Mouse (Mus musculus): ENCODE data around the gene Sirt5. TPM values are rescaled to one million over a fixed set of nuclear protein-coding genes. Genes with fewer than 3 reads are reported as not detected.

Sirt5 gene
- polyA plus RNA-seq (2015; fragmentation: Nextera tagmentation; extraction: Ambion mirVana), result 30.6 and 33.4 TPM in 2 replicates

GRCm38 (mm10) chr13:43364985-43365824 is at the start of gene Sirt5:
Gene Sirt5, plus strand, starts transcription at chr13:43365496.
- WGBS, result 16% methylated on average over 42 of the region's 42 CpGs

GRCm38 (mm10) chr13:43317411-43317810 is 47.9 kb upstream of the Sirt5 start:
- 83% methylated on average over 5 of the region's 5 CpGs for WGBS
- H3K4me1 ChIP-seq (replicated peaks), result no peaks in the 10 kb centered on the region

More at GRCm38 (mm10) chr13:43364985-43365824, at the start of gene Sirt5:
- H3K27me3 ChIP-seq, result no peaks in the 10 kb centered on the region
- peak within 1 kb of the TSS; percentile 78 for H3K9ac ChIP-seq
- peak within 1 kb of the TSS; percentile 79 for H3K4me2 ChIP-seq
- ATAC-seq (ENCODE audit: low read depth), result peak; percentile 94
- peak within 1 kb of the TSS; percentile 61 for H3K4me3 ChIP-seq
- no peaks in the 10 kb centered on the region for H3K9me3 ChIP-seq
- peaks cover 16% of the 10 kb centered on the region for H3K4me1 ChIP-seq (replicated peaks)
- H3K27ac ChIP-seq (replicated peaks), result peak within 1 kb of the TSS; percentile 71
- no peaks in the 10 kb centered on the region for H3K36me3 ChIP-seq

GRCm38 (mm10) chr13:43319396-43319795 is 45.9 kb upstream of the Sirt5 start:
- Histone ChIP-seq H3K36me3 (no peaks in the 10 kb centered on the region), H3K4me1 (replicated peaks) (no peaks in the 10 kb centered on the region), H3K4me3 (no peak overlapping the region), H3K27me3 (no peaks in the 10 kb centered on the region), H3K9ac (no peak overlapping the region), H3K27ac (replicated peaks) (no peak overlapping the region), H3K4me2 (no peak overlapping the region), H3K9me3 (no peaks in the 10 kb centered on the region)
- WGBS, result 77% methylated on average over 3 of the region's 3 CpGs
- no peak for ATAC-seq (ENCODE audit: low read depth)

More at GRCm38 (mm10) chr13:43317411-43317810, 47.9 kb upstream of the Sirt5 start:
- no peaks in the 10 kb centered on the region for H3K9me3 ChIP-seq
- H3K4me3 ChIP-seq, result no peak overlapping the region
- H3K27ac ChIP-seq (replicated peaks), result no peak overlapping the region
- H3K4me2 ChIP-seq, result no peak overlapping the region
- ATAC-seq (ENCODE audit: low read depth), result no peak
- no peaks in the 10 kb centered on the region for H3K36me3 ChIP-seq
- no peak overlapping the region for H3K9ac ChIP-seq
- no peaks in the 10 kb centered on the region for H3K27me3 ChIP-seq

- no peak overlapping the region for H3K9ac ChIP-seq
- no peak overlapping the region for H3K4me2 ChIP-seq
- no peaks in the 10 kb centered on the region for H3K4me1 ChIP-seq (replicated peaks)
- no peak overlapping the region for H3K4me3 ChIP-seq
- no peak for ATAC-seq (ENCODE audit: low read depth)
- H3K27me3 ChIP-seq, result no peaks in the 10 kb centered on the region
- H3K9me3 ChIP-seq, result no peaks in the 10 kb centered on the region
- H3K27ac ChIP-seq (replicated peaks), result no peak overlapping the region
- 77% methylated on average over 2 of the region's 2 CpGs for WGBS
- no peaks in the 10 kb centered on the region for H3K36me3 ChIP-seq
Observed at GRCm38 (mm10) chr13:43321492-43321891, 43.8 kb upstream of the Sirt5 start.

- 68% methylated on average over 1 of the region's 1 CpGs for WGBS
- Histone ChIP-seq H3K9me3 (no peaks in the 10 kb centered on the region), H3K36me3 (no peaks in the 10 kb centered on the region), H3K27me3 (no peaks in the 10 kb centered on the region), H3K9ac (no peak overlapping the region), H3K4me1 (replicated peaks) (no peaks in the 10 kb centered on the region), H3K27ac (replicated peaks) (no peak overlapping the region), H3K4me2 (no peak overlapping the region), H3K4me3 (no peak overlapping the region)
- ATAC-seq (ENCODE audit: low read depth), result no peak
Observed at GRCm38 (mm10) chr13:43325427-43325826, 39.9 kb upstream of the Sirt5 start.

GRCm38 (mm10) chr13:43331721-43332444 is 33.4 kb upstream of the Sirt5 start:
- Histone ChIP-seq H3K36me3 (no peaks in the 10 kb centered on the region), H3K27me3 (no peaks in the 10 kb centered on the region), H3K4me2 (no peak overlapping the region), H3K4me3 (no peak overlapping the region), H3K9me3 (no peaks in the 10 kb centered on the region), H3K4me1 (replicated peaks) (no peaks in the 10 kb centered on the region), H3K27ac (replicated peaks) (no peak overlapping the region), H3K9ac (no peak overlapping the region)
- no peak for ATAC-seq (ENCODE audit: low read depth)
- WGBS, result 76% methylated on average over 11 of the region's 11 CpGs

- H3K4me1 ChIP-seq (replicated peaks), result no peaks in the 10 kb centered on the region
- no peaks in the 10 kb centered on the region for H3K27me3 ChIP-seq
- 47% methylated on average over 7 of the region's 7 CpGs for WGBS
- no peak overlapping the region for H3K27ac ChIP-seq (replicated peaks)
- ATAC-seq (ENCODE audit: low read depth), result no peak
- H3K36me3 ChIP-seq, result no peaks in the 10 kb centered on the region
- no peak overlapping the region for H3K9ac ChIP-seq
- no peaks in the 10 kb centered on the region for H3K9me3 ChIP-seq
- H3K4me3 ChIP-seq, result no peak overlapping the region
- H3K4me2 ChIP-seq, result no peak overlapping the region
Observed at GRCm38 (mm10) chr13:43332591-43332990, 32.7 kb upstream of the Sirt5 start.

GRCm38 (mm10) chr13:43336425-43337221 is 28.7 kb upstream of the Sirt5 start:
- H3K36me3 ChIP-seq, result no peaks in the 10 kb centered on the region
- no peaks in the 10 kb centered on the region for H3K9me3 ChIP-seq
- H3K4me3 ChIP-seq, result no peak overlapping the region
- WGBS, result 80% methylated on average over 12 of the region's 12 CpGs
- no peaks in the 10 kb centered on the region for H3K27me3 ChIP-seq
- H3K27ac ChIP-seq (replicated peaks), result no peak overlapping the region
- H3K4me1 ChIP-seq (replicated peaks), result peaks cover 8% of the 10 kb centered on the region; the same call in 1 of the 2 replicates
- H3K9ac ChIP-seq, result no peak overlapping the region
- ATAC-seq (ENCODE audit: low read depth), result no peak
- H3K4me2 ChIP-seq, result no peak overlapping the region

GRCm38 (mm10) chr13:43338001-43338400 is 27.3 kb upstream of the Sirt5 start:
- no peak overlapping the region for H3K9ac ChIP-seq
- 94% methylated on average over 8 of the region's 8 CpGs for WGBS
- H3K4me2 ChIP-seq, result no peak overlapping the region
- H3K27ac ChIP-seq (replicated peaks), result no peak overlapping the region
- H3K4me1 ChIP-seq (replicated peaks), result peaks cover 8% of the 10 kb centered on the region; the same call in 1 of the 2 replicates
- ATAC-seq (ENCODE audit: low read depth), result no peak
- no peaks in the 10 kb centered on the region for H3K27me3 ChIP-seq
- no peak overlapping the region for H3K4me3 ChIP-seq
- H3K36me3 ChIP-seq, result no peaks in the 10 kb centered on the region
- no peaks in the 10 kb centered on the region for H3K9me3 ChIP-seq

GRCm38 (mm10) chr13:43338632-43339031 is 26.7 kb upstream of the Sirt5 start:
- H3K27ac ChIP-seq (replicated peaks), result no peak overlapping the region
- no peaks in the 10 kb centered on the region for H3K9me3 ChIP-seq
- H3K36me3 ChIP-seq, result no peaks in the 10 kb centered on the region
- no peak for ATAC-seq (ENCODE audit: low read depth)
- peaks cover 8% of the 10 kb centered on the region; the same call in 1 of the 2 replicates for H3K4me1 ChIP-seq (replicated peaks)
- 63% methylated on average over 4 of the region's 4 CpGs for WGBS
- no peak overlapping the region for H3K4me3 ChIP-seq
- no peaks in the 10 kb centered on the region for H3K27me3 ChIP-seq
- no peak overlapping the region for H3K9ac ChIP-seq
- no peak overlapping the region for H3K4me2 ChIP-seq

GRCm38 (mm10) chr13:43346825-43347224 is 18.5 kb upstream of the Sirt5 start:
- no peak overlapping the region for H3K27ac ChIP-seq (replicated peaks)
- no peaks in the 10 kb centered on the region; the same call in 1 of the 2 replicates for H3K4me1 ChIP-seq (replicated peaks)

GRCm38 (mm10) chr13:43349376-43349775 is 15.9 kb upstream of the Sirt5 start:
- no peak overlapping the region for H3K9ac ChIP-seq
- no peaks in the 10 kb centered on the region for H3K9me3 ChIP-seq
- no peaks in the 10 kb centered on the region for H3K36me3 ChIP-seq
- no peak overlapping the region for H3K4me3 ChIP-seq
- no peak for ATAC-seq (ENCODE audit: low read depth)
- no peak overlapping the region for H3K4me2 ChIP-seq
- WGBS, result 90% methylated on average over 8 of the region's 8 CpGs
- H3K27ac ChIP-seq (replicated peaks), result no peak overlapping the region
- H3K27me3 ChIP-seq, result no peaks in the 10 kb centered on the region
- no peaks in the 10 kb centered on the region; the same call in 1 of the 2 replicates for H3K4me1 ChIP-seq (replicated peaks)

More at GRCm38 (mm10) chr13:43346825-43347224, 18.5 kb upstream of the Sirt5 start:
- H3K4me3 ChIP-seq, result no peak overlapping the region
- no peak for ATAC-seq (ENCODE audit: low read depth)
- H3K9me3 ChIP-seq, result no peaks in the 10 kb centered on the region
- H3K4me2 ChIP-seq, result no peak overlapping the region
- no peaks in the 10 kb centered on the region for H3K36me3 ChIP-seq
- no peak overlapping the region for H3K9ac ChIP-seq
- no peaks in the 10 kb centered on the region for H3K27me3 ChIP-seq
